Mouse (Mus musculus): ENCODE data around the gene Slc44a4. TPM values are rescaled to one million over a fixed set of nuclear protein-coding genes. Genes with fewer than 3 reads are reported as not detected.
"Not testable (repeated sequence)": the region's sequence is repeated elsewhere in the genome, so short reads cannot be mapped to it uniquely, and the experiment has no call there.

Gene Slc44a4
- polyA plus RNA-seq, 1 experiment from 2014 or later: 0.15 TPM

GRCm38 (mm10) chr17:34944362-34944761 is 30.1 kb downstream of the Slc44a4 start:
- Histone ChIP-seq H3K27ac (replicated peaks) (no peak overlapping the region), H3K9me3 (no peaks in the 10 kb centered on the region), H3K4me2 (no peak overlapping the region), H3K4me1 (peaks cover 11% of the 10 kb centered on the region), H3K9ac (peak overlapping the region; percentile 40; the same call in 1 of the 2 replicates), H3K27me3 (replicated peaks) (no peaks in the 10 kb centered on the region), H3K36me3 (peaks cover 2% of the 10 kb centered on the region), H3K4me3 (no peak overlapping the region)
- no peak for ATAC-seq (ENCODE audit: extremely low read depth, insufficient number of reproducible peaks, low FRiP score, low TSS enrichment)

GRCm38 (mm10) chr17:34946486-34947140 is 32.3 kb downstream of the Slc44a4 start:
- H3K36me3 ChIP-seq: peaks cover 23% of the 10 kb centered on the region
- no peak overlapping the region for H3K27ac ChIP-seq (replicated peaks)
- H3K9ac ChIP-seq: no peak overlapping the region
- WGBS: 86% methylated on average over 5 of the region's 5 CpGs
- no peak overlapping the region for H3K4me2 ChIP-seq
- no peaks in the 10 kb centered on the region for H3K9me3 ChIP-seq
- no peak for ATAC-seq (ENCODE audit: extremely low read depth, insufficient number of reproducible peaks, low FRiP score, low TSS enrichment)
- no peak overlapping the region for H3K4me3 ChIP-seq
- no peaks in the 10 kb centered on the region for H3K27me3 ChIP-seq (replicated peaks)
- H3K4me1 ChIP-seq: peaks cover 26% of the 10 kb centered on the region

GRCm38 (mm10) chr17:34947606-34948005 is 33.3 kb downstream of the Slc44a4 start:
- Histone ChIP-seq H3K36me3 (peaks cover 23% of the 10 kb centered on the region), H3K4me2 (no peak overlapping the region), H3K9me3 (no peaks in the 10 kb centered on the region), H3K4me3 (no peak overlapping the region), H3K27ac (replicated peaks) (no peak overlapping the region), H3K4me1 (peaks cover 21% of the 10 kb centered on the region), H3K27me3 (replicated peaks) (no peaks in the 10 kb centered on the region), H3K9ac (no peak overlapping the region)
- ATAC-seq (ENCODE audit: extremely low read depth, insufficient number of reproducible peaks, low FRiP score, low TSS enrichment): no peak
- WGBS: 24% methylated on average over 8 of the region's 8 CpGs

GRCm38 (mm10) chr17:34948721-34949552 is 34.7 kb downstream of the Slc44a4 start:
- H3K4me2 ChIP-seq; H3K27me3 ChIP-seq (replicated peaks); H3K9ac ChIP-seq; H3K27ac ChIP-seq (replicated peaks); H3K9me3 ChIP-seq; ATAC-seq (ENCODE audit: extremely low read depth, insufficient number of reproducible peaks, low FRiP score, low TSS enrichment); H3K4me3 ChIP-seq: not testable (repeated sequence)
- peaks cover 21% of the 10 kb centered on the region for H3K4me1 ChIP-seq
- H3K36me3 ChIP-seq: peaks cover 23% of the 10 kb centered on the region
- 56% methylated on average over 9 of the region's 9 CpGs for WGBS

GRCm38 (mm10) chr17:34949553-34949969 is 35.3 kb downstream of the Slc44a4 start:
- H3K27ac ChIP-seq (replicated peaks): no peak overlapping the region
- no peak for ATAC-seq (ENCODE audit: extremely low read depth, insufficient number of reproducible peaks, low FRiP score, low TSS enrichment)

GRCm38 (mm10) chr17:34950514-34951455 is 36.5 kb downstream of the Slc44a4 start:
- peak overlapping the region; percentile 87 for H3K27ac ChIP-seq (replicated peaks)
- peak overlapping the region; percentile 83 for H3K4me3 ChIP-seq
- peaks cover 18% of the 10 kb centered on the region for H3K4me1 ChIP-seq
- peak overlapping the region; percentile 95 for H3K4me2 ChIP-seq
- peaks cover 10% of the 10 kb centered on the region for H3K27me3 ChIP-seq (replicated peaks)
- peaks cover 23% of the 10 kb centered on the region for H3K36me3 ChIP-seq
- peak overlapping the region; percentile 99 for H3K9ac ChIP-seq
- no peaks in the 10 kb centered on the region for H3K9me3 ChIP-seq
- no peak for ATAC-seq (ENCODE audit: extremely low read depth, insufficient number of reproducible peaks, low FRiP score, low TSS enrichment)
- WGBS: 34% methylated on average over 10 of the region's 10 CpGs

More at GRCm38 (mm10) chr17:34949553-34949969, 35.3 kb downstream of the Slc44a4 start:
- H3K9ac ChIP-seq: no peak overlapping the region
- WGBS: 27% methylated on average over 4 of the region's 4 CpGs
- H3K9me3 ChIP-seq: no peaks in the 10 kb centered on the region
- H3K4me1 ChIP-seq: peaks cover 19% of the 10 kb centered on the region
- no peak overlapping the region for H3K4me3 ChIP-seq
- H3K4me2 ChIP-seq: no peak overlapping the region
- peaks cover 23% of the 10 kb centered on the region for H3K36me3 ChIP-seq
- no peaks in the 10 kb centered on the region; the same call in 1 of the 2 replicates for H3K27me3 ChIP-seq (replicated peaks)

- WGBS: under 1% methylated on average over 29 of the region's 29 CpGs
- H3K27me3 ChIP-seq (replicated peaks): peaks cover 18% of the 10 kb centered on the region
- peak overlapping the region; percentile 87 for H3K27ac ChIP-seq (replicated peaks)
- H3K4me1 ChIP-seq: peaks cover 18% of the 10 kb centered on the region
- no peak for ATAC-seq (ENCODE audit: extremely low read depth, insufficient number of reproducible peaks, low FRiP score, low TSS enrichment)
- no peaks in the 10 kb centered on the region for H3K9me3 ChIP-seq
- peak overlapping the region; percentile 95 for H3K4me2 ChIP-seq
- H3K4me3 ChIP-seq: peak overlapping the region; percentile 83
- H3K36me3 ChIP-seq: peaks cover 23% of the 10 kb centered on the region
- peak overlapping the region; percentile 99 for H3K9ac ChIP-seq
These were observed 37.5 kb downstream of the Slc44a4 start for GRCm38 (mm10) chr17:34951636-34952377.

GRCm38 (mm10) chr17:34952378-34953040 is 38.2 kb downstream of the Slc44a4 start:
- Histone ChIP-seq H3K9ac (peak overlapping the region; percentile 99), H3K27ac (replicated peaks) (peak overlapping the region; percentile 87), H3K9me3 (no peaks in the 10 kb centered on the region), H3K27me3 (replicated peaks) (peaks cover 21% of the 10 kb centered on the region), H3K36me3 (peaks cover 23% of the 10 kb centered on the region), H3K4me1 (peaks cover 18% of the 10 kb centered on the region), H3K4me3 (peak overlapping the region; percentile 83), H3K4me2 (peak overlapping the region; percentile 95)
- ATAC-seq (ENCODE audit: extremely low read depth, insufficient number of reproducible peaks, low FRiP score, low TSS enrichment): peak; percentile 71; the same call in 1 of the 2 replicates
- WGBS: under 1% methylated on average over 23 of the region's 23 CpGs

- H3K4me2 ChIP-seq: peak overlapping the region; percentile 95; the same call in 1 of the 2 replicates
- ATAC-seq (ENCODE audit: extremely low read depth, insufficient number of reproducible peaks, low FRiP score, low TSS enrichment): no peak
- no peak overlapping the region for H3K27ac ChIP-seq (replicated peaks)
- peak overlapping the region; percentile 83; the same call in 1 of the 2 replicates for H3K4me3 ChIP-seq
- peaks cover 23% of the 10 kb centered on the region for H3K36me3 ChIP-seq
- WGBS: 79% methylated on average over 3 of the region's 3 CpGs
- peaks cover 18% of the 10 kb centered on the region for H3K4me1 ChIP-seq
- H3K27me3 ChIP-seq (replicated peaks): peaks cover 21% of the 10 kb centered on the region
- H3K9ac ChIP-seq: no peak overlapping the region
- no peaks in the 10 kb centered on the region for H3K9me3 ChIP-seq
These were observed 39.0 kb downstream of the Slc44a4 start for GRCm38 (mm10) chr17:34953258-34953657.

GRCm38 (mm10) chr17:34953904-34954303 is 39.6 kb downstream of the Slc44a4 start:
- Histone ChIP-seq H3K36me3 (peaks cover 23% of the 10 kb centered on the region), H3K27me3 (replicated peaks) (peaks cover 21% of the 10 kb centered on the region), H3K9me3 (no peaks in the 10 kb centered on the region), H3K4me2 (no peak overlapping the region), H3K27ac (replicated peaks) (no peak overlapping the region), H3K4me1 (peaks cover 18% of the 10 kb centered on the region), H3K9ac (no peak overlapping the region), H3K4me3 (no peak overlapping the region)
- no peak for ATAC-seq (ENCODE audit: extremely low read depth, insufficient number of reproducible peaks, low FRiP score, low TSS enrichment)
- 90% methylated on average over 4 of the region's 4 CpGs for WGBS

Measured in heart, embryonic 13.5 days (tissue).